Mouse (Mus musculus) lung, postnatal 0 days (tissue): Measurements from ENCODE around the gene Kcnn4.

Source experiments
- CTCF ChIP-seq: IDR thresholded peaks from 2 replicates; pipeline ENCODE4 v1.5.1; 2016; ENCODE audit warnings: antibody characterized with exemption, mild to moderate bottlenecking
- EP300 ChIP-seq: IDR thresholded peaks from 2 replicates; pipeline ENCODE4 v1.6.1; 2016; ENCODE audit warnings: antibody characterized with exemption, mild to moderate bottlenecking, control low read depth

- TF ChIP-seq CTCF, result no peak
- no peak for TF ChIP-seq EP300
These were observed 43.6 kb upstream of the Kcnn4 start for GRCm38 (mm10) chr7:24326273-24327135.
